Mouse (Mus musculus): ENCODE results near the gene Rsrc1.
"Not testable (repeated sequence)": the region's sequence is repeated elsewhere in the genome, so short reads cannot be mapped to it uniquely, and the experiment has no call there.

DNA sequence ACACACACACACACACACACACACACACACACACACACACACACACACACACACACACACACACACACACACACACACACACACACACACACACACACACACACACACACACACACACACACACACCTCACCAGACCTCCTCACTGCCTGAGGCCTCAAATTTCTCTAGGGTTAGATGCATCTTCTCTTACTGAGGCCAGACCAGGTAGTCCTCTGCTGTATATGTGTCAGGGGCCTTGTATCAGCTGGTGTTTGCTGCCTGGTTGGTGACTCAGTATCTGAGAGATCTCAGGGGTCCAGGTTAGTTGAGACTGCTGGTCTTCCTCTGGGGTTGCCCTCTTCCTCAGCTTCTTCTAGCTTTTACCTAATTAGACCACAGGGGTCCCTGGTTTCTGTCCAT, 92.5 kb downstream of the Rsrc1 start:
- TF ChIP-seq POLR2A (IDR thresholded peaks at IDR 0.05; ENCODE audit: borderline replicate concordance, control insufficient read depth, low read depth, low read length); CTCF (IDR thresholded peaks at IDR 0.05; ENCODE audit: control insufficient read depth, insufficient read depth, low read length): not testable (repeated sequence)

All from bone marrow, adult 2 months (tissue).